In the genomic region with DNA sequence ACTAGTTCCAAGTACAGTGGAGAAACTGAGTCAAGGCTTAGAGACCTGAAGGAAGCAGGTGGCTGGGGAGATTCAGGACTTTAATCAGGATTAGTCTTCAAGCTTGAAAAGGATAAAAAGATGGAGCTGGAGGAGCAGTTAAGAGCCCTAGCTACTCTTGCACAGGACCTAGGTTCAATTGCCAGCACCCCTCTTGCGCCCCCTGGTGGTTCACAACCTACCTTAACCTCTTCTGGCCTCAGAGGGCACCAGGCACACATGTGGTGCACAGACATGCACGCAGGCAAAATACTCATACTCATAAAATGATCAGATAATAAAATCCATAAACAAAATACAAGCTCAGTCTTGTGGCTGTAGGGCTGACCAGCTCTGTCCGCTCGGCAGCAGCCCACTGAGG, we compare ENCODE assay signal across 8 mouse cellular contexts. TPM values are rescaled to one million over a fixed set of nuclear protein-coding genes. Genes with fewer than 3 reads are reported as not detected.
DNase-seq lines count a peak whose midpoint lies in the region; ATAC-seq and TF ChIP-seq lines count a peak whose summit lies in the region.

No protein-coding gene starts in this region.

- no peak overlapping the region for H3K9ac ChIP-seq in liver, embryonic 11.5 days (ENCODE audit: low read depth, low read length)

- no peak overlapping the region for H3K27ac ChIP-seq in bone marrow macrophage, adult 2 months (ENCODE audit: insufficient read depth, low read depth, low read length)
- H3K27ac ChIP-seq in liver, embryonic 11.5 days (ENCODE audit: low read depth, low read length): no peak overlapping the region

- H3K4me2 ChIP-seq in liver, embryonic 11.5 days: no peak overlapping the region

- no peak overlapping the region for H3K4me3 ChIP-seq in bone marrow macrophage, adult 2 months (ENCODE audit: insufficient read depth, low read length)
- H3K4me3 ChIP-seq in liver, embryonic 11.5 days (ENCODE audit: low read depth, low read length): no peak overlapping the region

- DNase-seq in urinary bladder, adult 18-20 months (ENCODE audit: low spot score in 2 of 2): peak; percentile 26 to 31
- DNase-seq in urinary bladder, postnatal 10 days (ENCODE audit: low spot score): no peak
- DNase-seq in kidney, adult 18-20 months: peak; percentile 71
- peak; percentile 76 for DNase-seq in liver, embryonic 11.5 days (ENCODE audit: low spot score)
- peak; percentile 69 for DNase-seq in retina, postnatal 1 day
- DNase-seq in urinary bladder, postnatal 4 days (ENCODE audit: low spot score in 2 of 2): peak; percentile 43 to 72

- ATAC-seq in frontal cortex, adult (ENCODE audit: low TSS enrichment): peak; percentile 66; the same call in 1 of the 2 replicates
- peak; percentile 61; the same call in 1 of the 2 replicates for ATAC-seq in liver, embryonic 11.5 days (replicated peaks; ENCODE audit: low FRiP score)

- 52% methylated on average over 4 of the region's 4 CpGs for WGBS in liver, embryonic 11.5 days

- H3K4me1 ChIP-seq in bone marrow macrophage, adult 2 months (ENCODE audit: control insufficient read depth, insufficient read depth, low read length): peaks cover 17% of the 10 kb centered on the region
- peaks cover 3% of the 10 kb centered on the region for H3K4me1 ChIP-seq in liver, embryonic 11.5 days (replicated peaks; ENCODE audit: control insufficient read depth, insufficient read depth, low read length)

- no peaks in the 10 kb centered on the region for H3K9me3 ChIP-seq in liver, embryonic 11.5 days (ENCODE audit: control insufficient read depth, low read length)

- no peaks in the 10 kb centered on the region for H3K36me3 ChIP-seq in liver, embryonic 11.5 days (ENCODE audit: control insufficient read depth, insufficient read depth, low read length)

- peak; percentile 76 for TF ChIP-seq CTCF in bone marrow macrophage, adult 2 months (IDR thresholded peaks at IDR 0.05; ENCODE audit: low read depth, low read length)

- no peak for TF ChIP-seq POLR2A in bone marrow macrophage, adult 2 months (IDR thresholded peaks at IDR 0.05; ENCODE audit: borderline replicate concordance, low read depth, low read length)

- no peaks in the 10 kb centered on the region for H3K27me3 ChIP-seq in liver, embryonic 11.5 days (replicated peaks; ENCODE audit: control insufficient read depth, insufficient read depth, low read length)

RNA-seq across cellular contexts. Expression of a gene that starts 15.8 kb away (rescaled TPM):
- polyA plus RNA-seq in bone marrow macrophage, adult 2 months (2012; ENCODE audit: insufficient read depth, insufficient read length, missing spikeins): 74.3 and 77.5 TPM in 2 replicates
- 358 and 365 TPM in 2 replicates for polyA plus RNA-seq in liver, embryonic 11.5 days (2014; fragmentation: Nextera tagmentation; extraction: Ambion mirVana)
